Mouse (Mus musculus): Measurements from ENCODE around the gene Rab5c. TPM values are rescaled to one million over a fixed set of nuclear protein-coding genes. Genes with fewer than 3 reads are reported as not detected.
A peak's percentile ranks its signal among the peaks of the same experiment; 100 is the strongest.

Rab5c gene
- total and polyA plus RNA-seq, 3 experiments: 121 to 156 (median 150) TPM

GRCm38 (mm10) chr11:100761547-100762045 lies 23.6 kb upstream of the Rab5c start:
- dilution Hi-C loops (cut with MboI; ENCODE audit: extremely low pct_ligation_motif_present, extremely low pct_unique_long_range_greater_than_20kb, low sequenced_read_pairs): no loop called here
- in situ Hi-C loops (cut with MboI; ENCODE audit: low pct_ligation_motif_present, low pct_unique_long_range_greater_than_20kb, low sequenced_read_pairs): loop anchor here (10.0 kb wide), 1 partner anchor 193 kb away; no protein-coding TSS in a partner anchor
- Histone ChIP-seq H3K79me2 (replicated peaks; ENCODE audit: control insufficient read depth, extremely low read depth, insufficient read depth, poor library complexity, severe bottlenecking) (no peaks in the 10 kb centered on the region), H3K27ac (ENCODE audit: insufficient read depth, low read depth) (no peak overlapping the region), H3K4me1 (ENCODE audit: control insufficient read depth in 1 of 2, insufficient read depth in 2 of 2) (peaks cover 24 to 51% of the 10 kb centered on the region in 2 experiments), H3K27me3 (replicated peaks) (peaks cover 12% of the 10 kb centered on the region), H3K4me3 (replicated peaks in 1 of 3; ENCODE audit: low read depth in 2 of 3, low read length in 2 of 3, poor library complexity in 1 of 3) (peak overlapping the region; percentile 50 to 70 (median 51)), H3K9me3 (replicated peaks; ENCODE audit: low read length) (no peaks in the 10 kb centered on the region), H3K36me3 (replicated peaks in 1 of 2; ENCODE audit: control insufficient read depth in 1 of 2, insufficient read depth in 1 of 2, low read length in 1 of 2) (peaks cover 3 to 7% of the 10 kb centered on the region in 2 experiments), H3K4me2 (ENCODE audit: insufficient read depth, low read depth, poor library complexity, severe bottlenecking) (peak overlapping the region; percentile 29), H3K9ac (ENCODE audit: insufficient read depth, low read depth) (peak overlapping the region; percentile 11; the same call in 1 of the 2 replicates)
- TF ChIP-seq JUN (IDR thresholded peaks at IDR 0.05; ENCODE audit: insufficient read depth, low read depth, low read length) (no peak), E2F4 (IDR thresholded peaks at IDR 0.05; ENCODE audit: insufficient replicate concordance, low read depth, low read length) (0 out of 2 replicates have a peak, but pooled peaks have one; percentile 40), ZC3H11A (IDR thresholded peaks at IDR 0.05; ENCODE audit: low read depth, low read length) (no peak), CHD2 (IDR thresholded peaks at IDR 0.05; ENCODE audit: low read length) (no peak), ELF1 (IDR thresholded peaks at IDR 0.05; ENCODE audit: low read depth, low read length) (0 out of 2 replicates have a peak, but pooled peaks have one; percentile 20), ETS1 (conservative IDR thresholded peaks at IDR 0.05; ENCODE audit: low read depth, low read length) (no peak), ZKSCAN1 (IDR thresholded peaks at IDR 0.05; ENCODE audit: borderline replicate concordance, low read depth, low read length) (no peak), JUND (conservative IDR thresholded peaks at IDR 0.05; ENCODE audit: low read depth, low read length) (no peak), NELFE (IDR thresholded peaks at IDR 0.05; ENCODE audit: low read depth, low read length) (peak; percentile 64; the same call in 1 of the 2 replicates), UBTF (IDR thresholded peaks at IDR 0.05; ENCODE audit: low read depth, low read length) (peak; percentile 43; the same call in 1 of the 2 replicates), TBP (conservative IDR thresholded peaks at IDR 0.05; ENCODE audit: low read depth, low read length) (no peak), BHLHE40 (IDR thresholded peaks at IDR 0.05; ENCODE audit: low read depth, low read length) (no peak), SMC3 (IDR thresholded peaks at IDR 0.05; ENCODE audit: low read depth, low read length) (peak; percentile 74), CTCF (conservative IDR thresholded peaks at IDR 0.05 in 1 of 2, IDR thresholded peaks at IDR 0.05 in 1 of 2; ENCODE audit: low read depth in 2 of 2, low read length in 2 of 2) (peak; percentile 21 to 72; a peak in 3 of 4 replicates), POLR2A (IDR thresholded peaks at IDR 0.05; ENCODE audit: low read depth, low read length) (peak; percentile 27; the same call in 1 of the 2 replicates), MAX (IDR thresholded peaks at IDR 0.05; ENCODE audit: low read length) (peak; percentile 72; the same call in 1 of the 2 replicates), PAX5 (IDR thresholded peaks at IDR 0.05; ENCODE audit: low read length) (no peak), MXI1 (IDR thresholded peaks at IDR 0.05; ENCODE audit: low read depth, low read length) (peak; percentile 47; the same call in 1 of the 2 replicates), KAT2A (IDR thresholded peaks at IDR 0.05; ENCODE audit: insufficient replicate concordance, low read length) (0 out of 2 replicates have a peak, but pooled peaks have one; percentile 31), NRF1 (IDR thresholded peaks at IDR 0.05; ENCODE audit: low read depth, low read length) (peak; percentile 99), EP300 (IDR thresholded peaks at IDR 0.05; ENCODE audit: low read length) (no peak), ZMIZ1 (IDR thresholded peaks at IDR 0.05; ENCODE audit: low read depth, low read length) (no peak), RAD21 (IDR thresholded peaks at IDR 0.05; ENCODE audit: low read depth, low read length) (peak; percentile 73), RCOR1 (conservative IDR thresholded peaks at IDR 0.05; ENCODE audit: low read depth, low read length) (no peak), USF1 (IDR thresholded peaks at IDR 0.05; ENCODE audit: low read depth, low read length) (no peak), SIN3A (IDR thresholded peaks at IDR 0.05; ENCODE audit: low read length) (no peak), CHD1 (IDR thresholded peaks at IDR 0.05; ENCODE audit: low read depth, low read length) (no peak), HCFC1 (IDR thresholded peaks at IDR 0.05; ENCODE audit: low read depth, low read length) (peak; percentile 53), ZNF384 (IDR thresholded peaks at IDR 0.05; ENCODE audit: low read depth, low read length) (no peak), TCF12 (IDR thresholded peaks at IDR 0.05; ENCODE audit: low read depth, low read length) (peak; percentile 65; the same call in 1 of the 2 replicates), POLR2AphosphoS2 (IDR thresholded peaks at IDR 0.05; ENCODE audit: low read depth, low read length) (no peak), MEF2A (IDR thresholded peaks at IDR 0.05; ENCODE audit: borderline replicate concordance, low read depth, low read length) (peak; percentile 68), MAZ (IDR thresholded peaks at IDR 0.05; ENCODE audit: low read depth, low read length) (no peak), MYC (IDR thresholded peaks at IDR 0.05; ENCODE audit: low read depth, low read length) (no peak), USF2 (conservative IDR thresholded peaks at IDR 0.05; ENCODE audit: low read depth, low read length) (no peak), GABPA (IDR thresholded peaks at IDR 0.05; ENCODE audit: insufficient replicate concordance, low read depth, low read length) (no peak), MAFK (IDR thresholded peaks at IDR 0.05; ENCODE audit: insufficient replicate concordance, low read length) (no peak), IRF4 (IDR thresholded peaks at IDR 0.05; ENCODE audit: low read depth, low read length) (no peak; the same call in 1 of the 2 replicates)
- DNase-seq (ENCODE audit: extremely low read depth): peak; percentile 85
